Mouse (Mus musculus) stomach, embryonic 15.5 days (tissue): ENCODE results near the gene Dnmbp. TPM values are rescaled to one million over a fixed set of nuclear protein-coding genes. Genes with fewer than 3 reads are reported as not detected.

Experiments used
- ATAC-seq: fragments of 200-750 bp; cut with Nextera tagmentation; 2 replicates; pipeline ENCODE4 v1.8.0; 2017; ENCODE audit warnings: low read depth, moderate number of reproducible peaks, moderate TSS enrichment; ENCODE audit not compliant: insufficient read depth, low FRiP score
- H3K27ac ChIP-seq: fragments of 300-500 bp; sonication (generic); 2 replicates; pipeline ENCODE4 v1.5.1; 2015; ENCODE audit warnings: mild to moderate bottlenecking, inconsistent platforms
- H3K27me3 ChIP-seq: fragments of 300-500 bp; sonication (generic); replicated peaks from 2 replicates; pipeline ENCODE4 v1.6.1; 2015; ENCODE audit warnings: inconsistent platforms
- H3K36me3 ChIP-seq: fragments of 300-500 bp; sonication (generic); 2 replicates; pipeline ENCODE4 v1.6.1; 2015; ENCODE audit warnings: inconsistent platforms
- H3K4me1 ChIP-seq: fragments of 300-500 bp; sonication (generic); 2 replicates; pipeline ENCODE4 v1.6.1; 2015; ENCODE audit warnings: inconsistent platforms
- H3K4me2 ChIP-seq: fragments of 300-500 bp; sonication (generic); 2 replicates; pipeline ENCODE4 v1.6.1; 2015; ENCODE audit warnings: mild to moderate bottlenecking, inconsistent platforms
- H3K4me3 ChIP-seq: fragments of 300-500 bp; sonication (generic); replicated peaks from 2 replicates; pipeline ENCODE4 v1.5.1; 2015; ENCODE audit warnings: inconsistent platforms
- H3K9ac ChIP-seq: fragments of 300-500 bp; sonication (generic); 2 replicates; pipeline ENCODE4 v1.6.1; 2015; ENCODE audit warnings: inconsistent platforms
- H3K9me3 ChIP-seq: fragments of 300-500 bp; sonication (generic); 2 replicates; pipeline ENCODE4 v1.6.1; 2016; ENCODE audit warnings: inconsistent platforms
- WGBS: fragments of 180-500 bp; shearing (Covaris S2); methylation state at CpG from one replicate; pipeline ENCODE4 v1.1.7; 2015; 5-methylcytosine and 5-hydroxymethylcytosine counted together
- polyA plus RNA-seq: library from polyadenylated mRNA; unstranded; fragments of >200 nt; fragmentation: Nextera tagmentation; extraction: Ambion mirVana; gene quantifications from 2 replicates; pipeline ENCODE4 v1.2.1, GENCODE M21; 2015

Gene Dnmbp
- polyA plus RNA-seq, 1 experiment from 2014 or later: 29.9 TPM

DNA sequence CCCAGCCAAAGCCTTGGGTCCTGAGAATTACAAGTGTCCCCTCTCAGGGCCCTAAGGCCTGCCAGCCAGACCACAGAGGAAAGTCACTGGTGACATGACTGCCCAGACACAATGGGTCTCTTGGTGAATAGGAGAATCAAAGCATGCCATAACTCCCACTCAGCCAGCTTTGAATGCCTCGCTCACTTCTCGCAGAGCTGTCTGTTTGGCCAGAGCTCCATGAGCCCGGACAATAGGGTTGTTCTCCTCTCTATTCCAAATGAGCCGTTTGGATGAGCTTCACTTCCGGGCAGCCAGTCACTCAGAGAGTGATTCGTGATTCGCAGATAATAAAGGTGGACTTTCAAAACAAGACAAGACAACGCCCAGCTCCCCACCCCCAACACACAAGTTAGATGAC lies 34.9 kb downstream of the Dnmbp start:
- ATAC-seq: no peak
- no peak overlapping the region for H3K4me3 ChIP-seq
- 72% methylated on average over 8 of the region's 8 CpGs for WGBS
- no peaks in the 10 kb centered on the region for H3K27me3 ChIP-seq
- no peak overlapping the region for H3K27ac ChIP-seq
- no peak overlapping the region for H3K4me2 ChIP-seq
- 0 out of 2 replicates have a peak, but pooled peaks cover 2% of the 10 kb centered on the region for H3K4me1 ChIP-seq
- no peaks in the 10 kb centered on the region for H3K9me3 ChIP-seq
- H3K36me3 ChIP-seq: peaks cover 19% of the 10 kb centered on the region; the same call in 1 of the 2 replicates
- H3K9ac ChIP-seq: no peak overlapping the region

DNA sequence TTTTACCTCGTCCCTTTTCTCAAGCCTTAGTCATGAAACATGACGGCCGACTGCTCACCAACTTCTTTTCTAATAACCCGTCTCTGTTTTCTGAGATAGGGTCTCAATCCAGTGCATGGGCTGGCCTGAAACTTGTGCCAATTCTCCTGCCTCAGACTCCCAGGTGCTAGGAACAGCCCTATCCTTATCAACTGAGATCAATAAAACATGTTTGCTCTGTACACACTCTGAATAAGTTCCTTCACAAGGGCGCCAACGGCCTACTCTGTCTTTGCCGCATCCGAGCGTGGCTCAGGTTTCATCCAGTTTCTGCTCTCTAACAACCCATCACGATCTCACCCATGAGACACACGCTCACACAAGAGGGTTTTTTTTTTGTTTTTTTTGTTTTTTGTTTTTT lies 35.7 kb downstream of the Dnmbp start:
- 59% methylated on average over 11 of the region's 11 CpGs for WGBS
- Histone ChIP-seq H3K9me3 (no peaks in the 10 kb centered on the region), H3K27me3 (no peaks in the 10 kb centered on the region), H3K9ac (no peak overlapping the region), H3K4me2 (no peak overlapping the region), H3K27ac (no peak overlapping the region), H3K4me3 (no peak overlapping the region), H3K36me3 (peaks cover 19% of the 10 kb centered on the region; the same call in 1 of the 2 replicates), H3K4me1 (0 out of 2 replicates have a peak, but pooled peaks cover 2% of the 10 kb centered on the region)
- ATAC-seq: peak; percentile 82

DNA sequence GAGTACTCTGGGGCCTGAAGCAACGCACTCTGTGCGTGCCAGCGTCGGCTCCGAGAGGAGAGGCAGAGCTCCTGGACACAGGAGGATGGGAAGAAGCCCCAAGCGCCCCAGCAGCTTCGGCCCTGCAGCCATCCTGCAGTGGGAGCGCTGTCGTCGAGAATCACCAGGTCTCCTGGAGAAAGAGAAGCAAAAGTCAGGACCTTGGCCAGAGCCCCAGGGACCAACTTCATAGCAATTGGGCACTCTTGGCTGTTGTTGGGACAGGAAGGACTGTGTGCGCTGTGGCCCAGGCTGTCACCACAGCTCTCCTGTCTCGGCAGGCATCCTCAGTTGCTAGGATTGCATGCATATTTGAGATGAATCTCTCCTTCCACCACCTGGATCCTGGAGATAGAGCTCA lies 37.1 kb downstream of the Dnmbp start:
- no peak overlapping the region for H3K27ac ChIP-seq
- no peaks in the 10 kb centered on the region for H3K9me3 ChIP-seq
- no peaks in the 10 kb centered on the region for H3K27me3 ChIP-seq
- H3K36me3 ChIP-seq: peaks cover 14% of the 10 kb centered on the region; the same call in 1 of the 2 replicates
- no peak overlapping the region for H3K4me2 ChIP-seq
- WGBS: 54% methylated on average over 12 of the region's 12 CpGs
- peaks cover 2% of the 10 kb centered on the region; the same call in 1 of the 2 replicates for H3K4me1 ChIP-seq
- no peak overlapping the region for H3K4me3 ChIP-seq
- H3K9ac ChIP-seq: no peak overlapping the region
- ATAC-seq: no peak

DNA sequence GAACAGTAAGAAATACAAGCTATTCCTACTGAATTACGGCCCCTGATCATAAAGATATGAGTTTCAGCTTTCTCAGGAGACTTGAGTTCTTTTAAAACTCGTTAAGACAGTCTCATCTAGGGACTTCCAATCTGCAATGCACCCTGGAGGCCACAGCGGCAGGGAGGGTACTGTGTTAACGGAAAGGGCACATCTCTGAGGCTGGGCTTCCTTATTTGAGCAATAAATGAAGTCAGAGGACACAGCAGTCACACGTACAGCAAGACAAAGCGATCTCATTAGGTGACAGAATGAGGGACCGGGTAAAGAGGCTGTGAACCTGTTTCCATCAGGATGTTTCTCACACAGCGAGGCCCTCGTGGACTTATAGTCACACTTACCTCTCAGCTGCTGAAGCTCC lies 39.3 kb downstream of the Dnmbp start:
- H3K4me1 ChIP-seq: peaks cover 2% of the 10 kb centered on the region; the same call in 1 of the 2 replicates
- ATAC-seq: no peak
- 89% methylated on average over 9 of the region's 9 CpGs for WGBS
- no peak overlapping the region for H3K27ac ChIP-seq
- no peak overlapping the region for H3K4me3 ChIP-seq
- no peak overlapping the region for H3K4me2 ChIP-seq
- H3K9me3 ChIP-seq: no peaks in the 10 kb centered on the region
- H3K36me3 ChIP-seq: peaks cover 14% of the 10 kb centered on the region; the same call in 1 of the 2 replicates
- H3K27me3 ChIP-seq: no peaks in the 10 kb centered on the region
- H3K9ac ChIP-seq: no peak overlapping the region

DNA sequence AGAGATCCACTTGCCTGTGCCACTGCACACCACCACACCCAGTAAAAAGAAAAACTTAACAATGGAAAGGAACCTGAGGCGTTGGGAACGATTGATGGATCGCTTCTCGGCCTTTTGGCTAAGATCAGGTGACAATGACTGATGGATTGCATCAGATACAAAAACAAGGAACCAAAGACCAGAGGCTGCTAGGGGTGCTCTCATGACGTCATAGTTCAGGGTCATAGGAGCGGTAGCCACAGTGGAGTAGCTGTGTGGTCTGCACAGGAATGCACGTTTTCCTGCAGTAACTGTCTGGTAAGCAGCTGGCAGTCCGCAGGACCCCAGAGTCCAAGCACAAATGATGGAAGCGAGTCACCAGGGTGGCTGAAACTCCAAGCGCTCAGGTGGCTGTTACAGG lies 41.4 kb downstream of the Dnmbp start:
- H3K4me1 ChIP-seq: peaks cover 9% of the 10 kb centered on the region; the same call in 1 of the 2 replicates

DNA sequence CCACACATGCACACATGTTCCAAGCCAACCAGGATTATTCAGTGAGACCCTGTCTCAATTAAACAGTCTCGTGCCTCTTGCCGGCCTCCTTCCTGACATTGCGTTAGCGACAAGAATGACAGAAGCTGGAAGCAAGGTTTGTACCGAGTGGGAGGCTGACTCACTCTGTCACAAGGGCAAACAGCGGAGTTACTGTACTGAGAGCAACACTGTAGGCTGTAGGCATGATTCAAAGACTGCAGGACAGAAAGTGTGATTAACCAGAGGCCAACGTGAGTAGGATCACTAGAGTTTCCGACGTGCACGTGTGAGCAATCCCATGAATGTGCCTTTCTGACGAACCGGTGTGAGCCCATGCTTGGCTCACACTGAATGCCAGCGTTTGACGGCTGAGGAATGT lies 43.5 kb downstream of the Dnmbp start:
- H3K9me3 ChIP-seq: no peaks in the 10 kb centered on the region
- no peak overlapping the region for H3K9ac ChIP-seq
- H3K36me3 ChIP-seq: 0 out of 2 replicates have a peak, but pooled peaks cover 6% of the 10 kb centered on the region
- H3K4me2 ChIP-seq: no peak overlapping the region
- no peaks in the 10 kb centered on the region for H3K27me3 ChIP-seq
- H3K27ac ChIP-seq: no peak overlapping the region
- WGBS: 78% methylated on average over 14 of the region's 14 CpGs
- H3K4me3 ChIP-seq: no peak overlapping the region
- ATAC-seq: no peak
- peaks cover 14% of the 10 kb centered on the region; the same call in 1 of the 2 replicates for H3K4me1 ChIP-seq

More for the DNA sequence above, 41.4 kb downstream of the Dnmbp start:
- H3K36me3 ChIP-seq: peaks cover 14% of the 10 kb centered on the region; the same call in 1 of the 2 replicates
- no peaks in the 10 kb centered on the region for H3K27me3 ChIP-seq
- no peaks in the 10 kb centered on the region for H3K9me3 ChIP-seq
- no peak overlapping the region for H3K9ac ChIP-seq
- no peak overlapping the region for H3K4me3 ChIP-seq
- H3K27ac ChIP-seq: no peak overlapping the region
- 41% methylated on average over 10 of the region's 10 CpGs for WGBS
- ATAC-seq: no peak
- H3K4me2 ChIP-seq: no peak overlapping the region

DNA sequence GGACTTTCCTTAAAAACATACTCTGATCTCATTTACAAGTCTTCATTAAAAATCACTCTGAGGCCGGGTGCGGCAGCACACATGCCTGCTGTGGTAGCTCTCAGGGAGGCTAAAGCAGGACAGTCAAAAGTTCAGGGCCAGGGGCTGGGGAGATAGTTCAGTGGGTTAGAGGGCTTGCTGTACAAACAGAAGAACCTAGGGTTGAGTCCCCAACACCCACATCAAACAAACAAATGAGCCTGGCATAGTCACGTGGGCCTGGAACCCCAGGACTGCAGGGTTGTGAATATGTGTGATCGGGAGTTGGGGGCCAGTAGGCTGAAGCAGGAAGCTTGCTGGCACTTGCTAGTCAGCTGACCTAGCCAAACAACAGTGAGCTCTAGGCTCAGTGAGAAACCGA lies 44.0 kb downstream of the Dnmbp start:
- Histone ChIP-seq H3K4me2 (no peak overlapping the region), H3K9ac (no peak overlapping the region), H3K27ac (no peak overlapping the region), H3K9me3 (no peaks in the 10 kb centered on the region), H3K36me3 (0 out of 2 replicates have a peak, but pooled peaks cover 1% of the 10 kb centered on the region), H3K27me3 (no peaks in the 10 kb centered on the region), H3K4me1 (peaks cover 14% of the 10 kb centered on the region; the same call in 1 of the 2 replicates), H3K4me3 (no peak overlapping the region)
- 89% methylated on average over 5 of the region's 5 CpGs for WGBS
- ATAC-seq: no peak

DNA sequence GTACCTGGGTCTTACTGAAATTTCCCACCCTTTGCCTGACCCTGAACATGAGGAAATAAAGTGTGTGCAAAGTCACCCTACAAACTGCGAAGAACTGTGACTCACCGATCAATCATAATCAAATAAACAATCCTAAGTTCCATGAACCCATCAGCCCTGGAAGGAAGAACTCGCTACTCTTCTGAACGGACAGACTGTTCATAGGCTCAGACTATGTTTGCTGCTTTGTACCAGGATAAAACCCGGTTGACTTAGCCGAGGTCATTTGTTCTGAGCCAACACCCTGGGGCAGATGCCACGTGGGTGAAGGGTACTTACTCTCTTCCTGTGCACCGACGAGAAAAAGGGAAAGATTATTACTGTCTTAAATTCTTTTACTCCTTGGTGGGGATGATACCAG lies 45.2 kb downstream of the Dnmbp start:
- no peak overlapping the region for H3K9ac ChIP-seq
- H3K27me3 ChIP-seq: no peaks in the 10 kb centered on the region
- H3K27ac ChIP-seq: peak overlapping the region; percentile 42
- no peaks in the 10 kb centered on the region for H3K9me3 ChIP-seq
- H3K36me3 ChIP-seq: no peaks in the 10 kb centered on the region
- H3K4me1 ChIP-seq: peaks cover 14% of the 10 kb centered on the region; the same call in 1 of the 2 replicates
- WGBS: 25% methylated on average over 9 of the region's 9 CpGs
- ATAC-seq: no peak
- H3K4me3 ChIP-seq: no peak overlapping the region
- H3K4me2 ChIP-seq: no peak overlapping the region

DNA sequence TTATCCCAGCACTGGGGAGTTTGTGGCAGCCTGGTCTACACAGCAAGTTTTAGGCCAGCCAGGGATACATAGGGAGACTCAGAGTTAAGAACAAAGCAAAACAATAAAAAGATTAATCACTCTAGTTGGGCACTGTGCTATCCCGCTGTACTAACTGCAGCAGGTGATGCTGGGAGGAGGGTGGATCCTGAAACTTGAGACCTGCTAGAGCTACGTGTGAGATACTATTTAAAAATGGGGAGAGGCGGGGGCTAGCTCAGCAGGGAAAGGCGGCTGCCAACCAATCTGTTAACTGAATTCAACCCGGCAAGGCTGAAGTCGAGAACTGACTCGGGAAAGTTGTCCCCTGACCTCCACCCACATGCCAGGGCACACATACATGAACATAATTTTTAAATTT lies 45.9 kb downstream of the Dnmbp start:
- no peaks in the 10 kb centered on the region for H3K27me3 ChIP-seq
- 25% methylated on average over 7 of the region's 7 CpGs for WGBS
- peaks cover 14% of the 10 kb centered on the region; the same call in 1 of the 2 replicates for H3K4me1 ChIP-seq
- no peak overlapping the region for H3K4me3 ChIP-seq
- no peak overlapping the region for H3K9ac ChIP-seq
- H3K4me2 ChIP-seq: peak overlapping the region; percentile 30; the same call in 1 of the 2 replicates
- H3K9me3 ChIP-seq: no peaks in the 10 kb centered on the region
- H3K36me3 ChIP-seq: no peaks in the 10 kb centered on the region
- H3K27ac ChIP-seq: peak overlapping the region; percentile 54; the same call in 1 of the 2 replicates
- peak; percentile 57; the same call in 1 of the 2 replicates for ATAC-seq

DNA sequence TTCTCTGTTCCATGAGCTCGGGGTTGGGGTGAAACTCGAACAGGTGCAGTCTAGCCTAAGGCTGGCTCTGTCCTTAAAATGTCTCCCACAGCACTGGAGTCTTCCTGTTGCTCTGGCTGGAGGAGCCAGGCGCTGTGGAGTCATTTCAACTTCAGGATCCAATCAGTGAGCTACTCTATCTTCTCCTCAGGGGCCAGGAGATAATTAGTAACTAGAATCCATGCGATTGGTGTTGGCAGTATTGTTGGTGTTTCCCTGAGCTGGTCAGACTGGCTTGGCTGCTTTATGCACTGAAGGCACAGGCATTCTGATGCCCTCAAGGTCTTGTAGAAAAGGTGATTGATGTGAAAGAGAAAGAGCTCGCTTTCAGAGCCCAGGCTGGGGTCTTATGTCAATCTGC lies 49.5 kb downstream of the Dnmbp start:
- ATAC-seq: peak; percentile 87
- Histone ChIP-seq H3K27ac (peak overlapping the region; percentile 93), H3K36me3 (no peaks in the 10 kb centered on the region), H3K9ac (no peak overlapping the region), H3K27me3 (no peaks in the 10 kb centered on the region), H3K4me1 (peaks cover 14% of the 10 kb centered on the region; the same call in 1 of the 2 replicates), H3K4me3 (peak overlapping the region; percentile 39), H3K4me2 (peak overlapping the region; percentile 47), H3K9me3 (no peaks in the 10 kb centered on the region)
- 40% methylated on average over 5 of the region's 5 CpGs for WGBS

DNA sequence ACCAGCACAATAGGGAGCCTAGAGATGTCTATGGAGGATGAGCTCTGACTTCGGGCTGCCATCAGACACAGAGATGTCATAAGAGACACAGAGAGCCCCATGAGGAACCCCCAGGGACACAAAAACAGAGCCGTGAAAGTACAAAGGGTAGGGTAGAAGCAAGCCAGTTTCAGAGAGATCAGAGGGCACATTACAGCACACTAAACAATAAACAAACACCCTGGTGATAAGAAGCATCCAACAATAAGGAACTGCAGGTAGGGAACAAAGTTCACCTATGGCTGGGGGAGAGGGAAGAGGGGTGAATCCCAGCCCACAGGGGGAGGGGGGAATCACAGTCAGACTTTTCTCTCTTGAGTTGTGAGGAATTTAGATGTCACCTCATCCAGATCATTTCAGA lies 52.3 kb downstream of the Dnmbp start:
- Histone ChIP-seq H3K4me2 (peak overlapping the region; percentile 47), H3K9ac (no peak overlapping the region)

DNA sequence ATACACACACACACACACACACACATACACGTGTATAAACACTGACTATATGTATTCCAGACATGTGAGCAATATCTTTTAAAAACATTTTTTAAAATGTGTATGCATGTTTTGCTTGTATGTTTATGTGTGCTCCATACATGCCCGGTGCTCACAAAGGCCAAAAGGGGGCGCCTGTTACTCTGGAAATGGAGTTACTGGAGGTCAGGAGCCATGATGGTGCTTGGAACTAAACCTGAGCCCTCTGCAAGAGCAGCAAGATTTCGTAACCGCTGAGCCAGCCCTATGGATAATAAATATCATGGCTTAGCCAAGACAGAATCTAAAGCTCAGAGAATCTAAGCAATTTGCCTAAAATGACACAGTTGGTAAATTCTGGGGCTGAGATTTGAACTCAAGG lies 52.7 kb downstream of the Dnmbp start:
- H3K9me3 ChIP-seq: no peaks in the 10 kb centered on the region
- no peaks in the 10 kb centered on the region for H3K27me3 ChIP-seq
- H3K9ac ChIP-seq: no peak overlapping the region
- 74% methylated on average over 5 of the region's 5 CpGs for WGBS
- H3K36me3 ChIP-seq: no peaks in the 10 kb centered on the region
- peak overlapping the region; percentile 39 for H3K4me3 ChIP-seq
- peaks cover 21% of the 10 kb centered on the region for H3K4me1 ChIP-seq
- no peak for ATAC-seq
- no peak overlapping the region for H3K27ac ChIP-seq
- peak overlapping the region; percentile 47 for H3K4me2 ChIP-seq

More for the DNA sequence above, 52.3 kb downstream of the Dnmbp start:
- WGBS: 62% methylated on average over 2 of the region's 2 CpGs
- peak overlapping the region; percentile 39 for H3K4me3 ChIP-seq
- no peaks in the 10 kb centered on the region for H3K27me3 ChIP-seq
- no peaks in the 10 kb centered on the region for H3K36me3 ChIP-seq
- peaks cover 20% of the 10 kb centered on the region for H3K4me1 ChIP-seq
- no peaks in the 10 kb centered on the region for H3K9me3 ChIP-seq
- H3K27ac ChIP-seq: no peak overlapping the region
- no peak for ATAC-seq
